Mouse (Mus musculus): ENCODE results near the gene Zfp668. TPM values are rescaled to one million over a fixed set of nuclear protein-coding genes. Genes with fewer than 3 reads are reported as not detected.
A peak's percentile ranks its signal among the peaks of the same experiment; 100 is the strongest.

Gene Zfp668
- polyA plus RNA-seq, 1 experiment from 2014 or later: 11.9 TPM

DNA sequence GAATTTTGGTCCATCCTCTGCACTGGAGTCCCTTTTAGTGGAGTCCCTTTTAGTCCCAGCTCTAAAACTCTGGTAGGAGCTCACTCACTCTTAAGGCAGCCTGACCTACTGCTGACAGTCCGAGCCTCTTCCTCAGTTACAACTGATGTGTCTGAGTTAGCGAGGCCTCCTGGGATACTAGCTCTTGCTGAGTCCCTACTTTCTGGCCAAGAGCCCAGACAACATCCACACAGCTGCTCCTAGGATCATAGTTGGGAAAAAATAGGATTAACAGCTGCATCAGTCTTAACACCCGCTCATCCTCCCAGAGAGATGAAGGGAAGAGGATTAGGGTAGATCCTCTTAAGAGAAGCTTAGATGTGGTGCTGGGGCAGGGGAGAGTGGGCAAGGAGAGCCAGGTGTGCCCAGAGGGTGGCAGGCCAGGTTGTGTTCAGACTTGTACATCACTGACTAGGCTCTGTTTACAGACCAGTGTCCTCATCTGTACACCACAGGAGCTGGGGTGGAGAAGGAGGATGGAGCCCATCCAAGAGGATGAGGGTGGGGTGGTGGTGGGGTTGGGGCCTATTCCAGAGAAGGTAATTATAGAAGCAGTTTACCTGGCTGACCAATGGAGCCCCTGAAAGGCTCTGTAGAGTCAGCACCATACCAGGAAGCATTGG is 7.3 kb downstream of the Zfp668 start:
- Histone ChIP-seq H3K4me1 (ENCODE audit: control insufficient read depth, insufficient read depth, low read length) (peaks cover 9% of the 10 kb centered on the region), H3K4me3 (replicated peaks; ENCODE audit: low read length) (no peak overlapping the region), H3K27ac (ENCODE audit: low read length) (peak overlapping the region; percentile 34; the same call in 1 of the 2 replicates), H3K9ac (ENCODE audit: low read length) (no peak overlapping the region), H3K27me3 (ENCODE audit: control insufficient read depth, insufficient read depth, low read length) (no peaks in the 10 kb centered on the region), H3K36me3 (ENCODE audit: control insufficient read depth, insufficient read depth, low read length) (peaks cover 9% of the 10 kb centered on the region; the same call in 1 of the 2 replicates), H3K4me2 (ENCODE audit: low read depth, low read length) (no peak overlapping the region), H3K9me3 (replicated peaks; ENCODE audit: control insufficient read depth, low read length) (no peaks in the 10 kb centered on the region)
- peak; percentile 49; the same call in 1 of the 2 replicates for ATAC-seq (ENCODE audit: insufficient read depth, low FRiP score)
- WGBS: 38% methylated on average over 3 of the region's 3 CpGs

DNA sequence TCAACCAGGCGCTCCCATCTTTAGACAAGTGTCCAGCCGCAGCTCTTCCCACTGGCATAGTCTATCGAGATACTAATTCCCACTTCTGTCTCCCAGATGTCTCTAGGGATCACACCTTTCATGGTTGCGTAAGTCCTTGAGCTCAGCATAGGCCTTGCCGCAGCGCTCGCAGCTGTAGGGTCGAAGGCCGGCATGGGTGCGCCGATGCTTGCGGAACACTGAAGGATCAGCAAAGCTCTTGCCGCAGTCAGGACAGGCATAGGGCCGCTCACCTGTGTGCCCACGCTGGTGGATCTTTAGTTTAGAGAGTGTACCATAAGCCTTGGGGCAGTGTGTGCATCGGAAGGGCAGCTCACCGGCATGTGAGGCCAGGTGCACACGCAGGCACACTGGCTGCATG is 9.0 kb downstream of the Zfp668 start:
- 93% methylated on average over 18 of the region's 18 CpGs for WGBS
- H3K27me3 ChIP-seq (ENCODE audit: control insufficient read depth, insufficient read depth, low read length): no peaks in the 10 kb centered on the region

DNA sequence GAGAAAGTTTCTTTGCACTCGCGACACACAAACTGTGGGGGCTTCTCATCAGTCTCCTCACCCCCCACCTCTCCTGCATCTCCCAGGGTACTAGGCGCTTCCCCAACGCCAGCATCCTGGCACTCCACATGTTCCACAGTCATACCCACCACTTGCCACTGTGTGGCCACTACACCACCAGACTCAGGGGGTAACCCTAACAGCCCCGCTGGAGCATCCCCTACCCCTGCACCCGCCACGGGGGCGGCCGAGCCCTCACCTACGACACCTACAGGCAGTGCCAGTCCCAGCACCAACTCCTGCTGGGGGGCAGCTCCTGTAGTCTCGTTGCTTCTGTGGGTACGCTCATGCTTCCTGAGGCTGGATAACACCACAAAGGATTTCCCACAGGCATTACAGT is 10.2 kb downstream of the Zfp668 start:
- H3K36me3 ChIP-seq (ENCODE audit: control insufficient read depth, insufficient read depth, low read length): peaks cover 9% of the 10 kb centered on the region; the same call in 1 of the 2 replicates
- ATAC-seq (ENCODE audit: insufficient read depth, low FRiP score): no peak

More for the DNA sequence above, 9.0 kb downstream of the Zfp668 start:
- Histone ChIP-seq H3K27ac (ENCODE audit: low read length) (no peak overlapping the region), H3K9ac (ENCODE audit: low read length) (no peak overlapping the region), H3K4me1 (ENCODE audit: control insufficient read depth, insufficient read depth, low read length) (peaks cover 5% of the 10 kb centered on the region; the same call in 1 of the 2 replicates), H3K36me3 (ENCODE audit: control insufficient read depth, insufficient read depth, low read length) (peaks cover 9% of the 10 kb centered on the region; the same call in 1 of the 2 replicates), H3K9me3 (replicated peaks; ENCODE audit: control insufficient read depth, low read length) (no peaks in the 10 kb centered on the region), H3K4me2 (ENCODE audit: low read depth, low read length) (no peak overlapping the region), H3K4me3 (replicated peaks; ENCODE audit: low read length) (no peak overlapping the region)
- no peak for ATAC-seq (ENCODE audit: insufficient read depth, low FRiP score)

DNA sequence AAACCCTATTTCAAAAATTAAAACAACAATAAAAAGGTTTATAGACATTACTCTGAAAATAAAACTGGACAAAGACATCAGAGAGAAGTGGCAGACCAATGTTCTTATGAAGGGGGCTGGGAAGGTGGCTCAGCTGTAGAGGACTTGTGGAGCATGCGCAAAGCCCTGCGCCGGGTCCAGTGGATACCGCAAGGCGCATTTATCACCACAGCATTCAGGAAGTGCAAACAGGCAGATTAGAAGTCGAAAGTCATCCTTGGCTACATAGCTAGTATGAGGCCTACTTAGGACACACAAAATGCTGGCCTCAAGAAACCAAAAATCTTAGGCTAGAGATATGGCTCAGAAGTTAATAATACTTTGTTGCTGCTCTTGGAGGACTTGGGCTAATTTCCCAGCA is 18.4 kb downstream of the Zfp668 start:
- Histone ChIP-seq H3K4me1 (ENCODE audit: control insufficient read depth, insufficient read depth, low read length) (no peaks in the 10 kb centered on the region), H3K27ac (ENCODE audit: low read length) (no peak overlapping the region), H3K36me3 (ENCODE audit: control insufficient read depth, insufficient read depth, low read length) (no peaks in the 10 kb centered on the region), H3K9ac (ENCODE audit: low read length) (no peak overlapping the region), H3K27me3 (ENCODE audit: control insufficient read depth, insufficient read depth, low read length) (no peaks in the 10 kb centered on the region), H3K4me3 (replicated peaks; ENCODE audit: low read length) (no peak overlapping the region), H3K4me2 (ENCODE audit: low read depth, low read length) (no peak overlapping the region), H3K9me3 (replicated peaks; ENCODE audit: control insufficient read depth, low read length) (no peaks in the 10 kb centered on the region)
- WGBS: 83% methylated on average over 6 of the region's 6 CpGs
- ATAC-seq (ENCODE audit: insufficient read depth, low FRiP score): no peak

More for the DNA sequence above, 10.2 kb downstream of the Zfp668 start:
- H3K27ac ChIP-seq (ENCODE audit: low read length): no peak overlapping the region
- H3K9me3 ChIP-seq (replicated peaks; ENCODE audit: control insufficient read depth, low read length): no peaks in the 10 kb centered on the region
- no peak overlapping the region for H3K4me3 ChIP-seq (replicated peaks; ENCODE audit: low read length)
- peaks cover 5% of the 10 kb centered on the region; the same call in 1 of the 2 replicates for H3K4me1 ChIP-seq (ENCODE audit: control insufficient read depth, insufficient read depth, low read length)
- no peak overlapping the region for H3K9ac ChIP-seq (ENCODE audit: low read length)
- WGBS: 92% methylated on average over 12 of the region's 12 CpGs
- H3K4me2 ChIP-seq (ENCODE audit: low read depth, low read length): no peak overlapping the region
- H3K27me3 ChIP-seq (ENCODE audit: control insufficient read depth, insufficient read depth, low read length): no peaks in the 10 kb centered on the region

DNA sequence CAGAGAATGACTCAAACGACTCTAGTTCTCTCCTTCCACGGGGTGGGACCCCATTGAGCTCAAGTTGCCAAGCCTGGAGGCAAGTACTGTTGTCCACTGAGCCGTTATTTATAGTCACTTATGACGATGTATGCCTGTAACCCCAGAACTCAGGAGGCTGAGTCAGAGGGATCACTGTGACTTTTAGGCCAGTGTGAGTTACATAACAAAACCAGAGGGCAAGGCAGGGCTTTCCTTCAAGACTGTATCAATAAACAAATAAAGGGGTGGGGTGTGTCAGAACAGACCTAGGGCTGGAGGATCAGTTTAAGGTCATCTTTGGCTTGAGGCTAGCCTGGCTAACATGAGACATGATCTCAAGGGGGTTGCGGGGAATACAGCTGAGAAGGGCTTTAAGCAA is 25.7 kb downstream of the Zfp668 start:
- no peak; the same call in 1 of the 2 replicates for ATAC-seq (ENCODE audit: insufficient read depth, low FRiP score)
- 50% methylated on average over 5 of the region's 5 CpGs for WGBS

DNA sequence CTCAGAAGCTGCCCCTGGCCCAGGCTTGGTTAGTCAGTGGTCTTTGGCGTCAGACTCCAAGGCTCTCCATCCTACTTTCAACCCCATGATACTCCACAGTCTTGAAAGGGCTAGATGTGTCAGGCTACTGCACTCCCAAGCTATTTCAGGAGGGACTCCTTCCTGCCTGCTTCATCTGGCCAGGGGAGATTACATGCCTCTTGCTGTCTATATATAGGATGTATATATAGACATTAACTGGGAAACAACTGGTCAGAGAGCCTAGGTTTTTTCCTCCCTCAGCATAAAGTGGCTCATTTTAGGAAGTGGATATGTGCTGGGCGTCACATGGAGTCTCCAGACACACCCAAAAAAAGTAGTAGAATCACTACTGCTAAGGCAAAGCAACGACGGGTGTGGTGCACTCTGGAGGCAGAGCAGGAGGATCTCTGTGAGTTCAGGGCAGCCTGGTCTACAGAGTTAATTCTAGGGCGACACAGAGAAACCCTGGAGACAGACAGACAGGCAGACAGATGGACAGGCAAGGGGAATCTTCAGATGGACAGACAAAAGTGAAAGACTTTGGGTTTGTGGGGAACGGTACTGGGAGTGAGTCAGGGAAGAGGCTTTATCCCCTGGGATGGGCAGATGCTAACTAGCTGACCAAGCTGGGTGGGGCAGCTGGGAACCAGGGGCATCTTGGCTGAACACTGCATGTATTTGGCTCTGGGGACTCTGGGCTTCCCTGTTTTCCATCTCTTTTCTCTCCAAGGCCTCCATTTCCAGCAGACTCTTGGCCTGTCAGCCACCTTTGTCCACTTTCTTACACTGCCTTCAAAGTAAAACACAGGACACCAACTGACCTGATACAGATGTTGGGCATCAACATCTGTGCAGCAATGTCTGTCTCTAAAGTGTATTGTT is 26.4 kb downstream of the Zfp668 start:
- Histone ChIP-seq H3K9ac (ENCODE audit: low read length) (no peak overlapping the region), H3K9me3 (replicated peaks; ENCODE audit: control insufficient read depth, low read length) (no peaks in the 10 kb centered on the region), H3K27me3 (ENCODE audit: control insufficient read depth, insufficient read depth, low read length) (no peaks in the 10 kb centered on the region), H3K4me1 (ENCODE audit: control insufficient read depth, insufficient read depth, low read length) (no peaks in the 10 kb centered on the region), H3K27ac (ENCODE audit: low read length) (no peak overlapping the region), H3K4me2 (ENCODE audit: low read depth, low read length) (no peak overlapping the region), H3K4me3 (replicated peaks; ENCODE audit: low read length) (no peak overlapping the region), H3K36me3 (ENCODE audit: control insufficient read depth, insufficient read depth, low read length) (no peaks in the 10 kb centered on the region)
- 69% methylated on average over 6 of the region's 6 CpGs for WGBS
- ATAC-seq (ENCODE audit: insufficient read depth, low FRiP score): peak; percentile 10; the same call in 1 of the 2 replicates

More for the DNA sequence above, 25.7 kb downstream of the Zfp668 start:
- Histone ChIP-seq H3K27ac (ENCODE audit: low read length) (no peak overlapping the region), H3K27me3 (ENCODE audit: control insufficient read depth, insufficient read depth, low read length) (no peaks in the 10 kb centered on the region), H3K9me3 (replicated peaks; ENCODE audit: control insufficient read depth, low read length) (no peaks in the 10 kb centered on the region), H3K4me2 (ENCODE audit: low read depth, low read length) (no peak overlapping the region), H3K4me3 (replicated peaks; ENCODE audit: low read length) (no peak overlapping the region), H3K36me3 (ENCODE audit: control insufficient read depth, insufficient read depth, low read length) (no peaks in the 10 kb centered on the region), H3K9ac (ENCODE audit: low read length) (no peak overlapping the region), H3K4me1 (ENCODE audit: control insufficient read depth, insufficient read depth, low read length) (no peaks in the 10 kb centered on the region)

DNA sequence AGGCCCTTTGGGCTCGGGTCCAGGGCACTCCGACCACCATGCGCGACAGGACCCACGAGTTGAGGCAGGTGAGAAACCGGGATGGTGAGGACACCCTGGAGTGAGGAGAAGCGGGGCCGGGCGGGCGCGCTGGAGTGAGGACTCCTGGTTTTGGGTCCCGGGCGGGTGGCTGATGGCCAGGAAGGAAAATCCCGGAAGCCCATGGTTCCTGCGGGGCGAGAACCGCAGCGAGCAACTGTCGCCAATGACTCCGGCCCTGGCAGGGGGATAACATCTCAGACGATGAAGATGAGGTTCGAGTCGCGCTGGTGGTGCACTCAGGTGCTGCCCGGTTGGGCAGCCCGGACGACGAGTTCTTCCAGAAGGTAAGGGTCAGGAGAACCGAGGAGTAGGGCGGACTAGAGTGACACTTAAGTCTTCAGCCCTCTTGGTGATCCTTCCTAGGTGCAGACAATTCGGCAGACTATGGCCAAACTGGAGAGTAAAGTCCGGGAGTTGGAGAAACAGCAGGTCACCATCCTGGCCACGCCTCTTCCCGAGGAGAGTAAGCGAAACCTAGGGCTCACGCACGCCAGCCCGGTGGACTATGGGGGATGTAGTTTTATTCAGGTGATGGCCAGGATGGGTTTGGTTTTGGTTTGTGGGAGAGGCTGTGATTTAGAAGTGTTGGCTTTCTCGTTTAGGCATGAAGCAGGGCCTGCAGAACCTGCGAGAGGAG is 34.5 kb downstream of the Zfp668 start:
- under 1% methylated on average over 40 of the region's 40 CpGs for whole genome bisulfite sequencing
- Histone ChIP-seq H3K27me3 (ENCODE audit: control insufficient read depth, insufficient read depth, low read length) (no peaks in the 10 kb centered on the region), H3K4me1 (ENCODE audit: control insufficient read depth, insufficient read depth, low read length) (0 out of 2 replicates have a peak, but pooled peaks cover 3% of the 10 kb centered on the region), H3K4me3 (replicated peaks; ENCODE audit: low read length) (peak overlapping the region; percentile 93), H3K4me2 (ENCODE audit: low read depth, low read length) (peak overlapping the region; percentile 93), H3K9me3 (replicated peaks; ENCODE audit: control insufficient read depth, low read length) (no peaks in the 10 kb centered on the region), H3K9ac (ENCODE audit: low read length) (peak overlapping the region; percentile 89), H3K27ac (ENCODE audit: low read length) (peak overlapping the region; percentile 95), H3K36me3 (ENCODE audit: control insufficient read depth, insufficient read depth, low read length) (no peaks in the 10 kb centered on the region; the same call in 1 of the 2 replicates)
- peak; percentile 71 for ATAC-seq (ENCODE audit: insufficient read depth, low FRiP score)

DNA sequence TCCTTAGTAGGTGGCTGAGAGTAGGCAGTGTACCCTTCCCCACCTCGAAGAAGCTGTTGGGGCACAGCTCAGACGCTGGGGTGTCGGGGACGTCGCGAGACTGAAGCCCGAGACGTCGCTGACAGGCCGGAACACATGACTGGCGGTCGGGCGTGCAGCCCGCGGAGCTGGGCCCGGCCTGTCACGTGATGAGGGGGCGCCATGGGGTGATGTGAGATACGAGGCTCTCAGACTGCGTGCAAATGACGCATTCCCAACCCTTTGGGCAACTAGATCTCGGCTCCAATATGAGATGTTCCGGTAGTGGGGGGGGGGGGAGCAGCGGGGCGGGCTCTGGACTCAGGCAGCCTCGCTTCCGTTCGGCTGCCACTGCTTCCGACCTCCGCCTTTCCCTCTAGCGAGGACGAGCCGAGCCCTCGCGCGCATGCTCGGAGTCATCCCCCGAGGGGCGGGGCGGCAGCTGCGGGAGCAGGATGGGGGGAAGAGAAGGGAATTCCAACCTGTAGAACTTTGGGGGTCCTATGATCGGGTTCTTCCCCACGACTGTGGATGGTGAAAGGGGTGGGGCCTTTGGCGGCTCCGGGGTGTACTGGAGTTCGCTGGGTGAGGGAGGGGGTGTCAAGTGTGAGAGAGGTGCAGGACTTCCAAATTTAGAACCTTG is 35.2 kb downstream of the Zfp668 start:
- under 1% methylated on average over 45 of the region's 46 CpGs for WGBS
- peak; percentile 92 for ATAC-seq (ENCODE audit: insufficient read depth, low FRiP score)
- Histone ChIP-seq H3K4me2 (ENCODE audit: low read depth, low read length) (peak overlapping the region; percentile 93), H3K9me3 (replicated peaks; ENCODE audit: control insufficient read depth, low read length) (no peaks in the 10 kb centered on the region), H3K36me3 (ENCODE audit: control insufficient read depth, insufficient read depth, low read length) (no peaks in the 10 kb centered on the region; the same call in 1 of the 2 replicates), H3K4me1 (ENCODE audit: control insufficient read depth, insufficient read depth, low read length) (0 out of 2 replicates have a peak, but pooled peaks cover 3% of the 10 kb centered on the region), H3K4me3 (replicated peaks; ENCODE audit: low read length) (peak overlapping the region; percentile 93), H3K27ac (ENCODE audit: low read length) (peak overlapping the region; percentile 95), H3K9ac (ENCODE audit: low read length) (peak overlapping the region; percentile 89), H3K27me3 (ENCODE audit: control insufficient read depth, insufficient read depth, low read length) (no peaks in the 10 kb centered on the region)

All from stomach, embryonic 16.5 days (tissue).